12 mouse cellular contexts compared by ENCODE assay signal in the genomic region with DNA sequence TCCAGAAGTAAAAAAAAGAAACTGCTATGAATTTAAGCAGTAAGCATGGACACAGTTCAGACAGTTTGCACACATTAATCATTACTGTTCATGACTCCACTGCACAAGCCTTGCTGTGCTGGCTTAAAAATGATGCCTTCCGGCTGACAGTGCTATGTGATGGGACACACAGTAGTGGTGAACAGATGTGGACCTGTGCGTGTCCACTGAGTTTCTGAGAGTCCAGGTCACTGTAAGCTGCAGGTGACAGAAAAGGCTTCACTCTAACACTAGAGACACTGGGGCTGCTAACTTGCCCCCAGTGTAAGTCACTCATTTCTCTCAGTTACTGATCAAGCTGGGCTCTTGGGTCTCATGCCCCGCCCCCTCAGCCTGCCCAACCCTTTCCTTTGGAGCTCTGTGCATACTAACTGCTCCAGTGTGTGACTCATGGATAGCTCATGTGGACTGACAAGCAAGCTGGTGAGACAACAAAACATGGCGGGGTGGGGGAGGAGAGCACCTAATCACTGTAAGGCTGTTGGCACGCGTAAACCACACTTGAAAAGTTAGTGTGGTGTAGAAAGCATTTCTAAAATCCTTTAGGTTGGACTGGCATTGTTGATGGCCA. TPM values are rescaled to one million over a fixed set of nuclear protein-coding genes. Genes with fewer than 3 reads are reported as not detected.
DNase-seq lines count a peak whose midpoint lies in the region; ATAC-seq and TF ChIP-seq lines count a peak whose summit lies in the region.
"Had no signal": no experiment of that assay in that cellular context is flagged by ENCODE, and none has a peak within 500 bp of the region (broad histone marks: within the 10 kb centered on the region; RNA-seq: fewer than 3 reads in every experiment).

No protein-coding gene starts in this region.

- H3K9ac ChIP-seq in intestine, postnatal 0 days (ENCODE audit: low read depth, low read length), result no peak overlapping the region
- no peak overlapping the region for H3K9ac ChIP-seq in stomach, embryonic 15.5 days
- H3K9ac ChIP-seq in hindbrain, embryonic 13.5 days, result no peak overlapping the region
- H3K9ac ChIP-seq: embryonic facial prominence, embryonic 13.5 days had no signal

- no peaks in the 10 kb centered on the region for H3K36me3 ChIP-seq in megakaryocyte, embryonic 14.5 days (replicated peaks; ENCODE audit: low read length)
- H3K36me3 ChIP-seq in intestine, postnatal 0 days (ENCODE audit: control insufficient read depth, insufficient read depth), result no peaks in the 10 kb centered on the region
- no peaks in the 10 kb centered on the region for H3K36me3 ChIP-seq in stomach, embryonic 15.5 days
- no peaks in the 10 kb centered on the region for H3K36me3 ChIP-seq in hindbrain, embryonic 13.5 days
- H3K36me3 ChIP-seq: embryonic facial prominence, embryonic 13.5 days had no signal

- TF ChIP-seq CTCF in intestine, postnatal 0 days (IDR thresholded peaks at IDR 0.05; ENCODE audit: low read depth), result no peak

- H3K4me1 ChIP-seq in megakaryocyte, embryonic 14.5 days, result peaks cover 51% of the 10 kb centered on the region
- no peaks in the 10 kb centered on the region for H3K4me1 ChIP-seq in intestine, postnatal 0 days (replicated peaks; ENCODE audit: control insufficient read depth, insufficient read depth, low read length)
- 0 out of 2 replicates have a peak, but pooled peaks cover 3% of the 10 kb centered on the region for H3K4me1 ChIP-seq in stomach, embryonic 15.5 days
- H3K4me1 ChIP-seq in hindbrain, embryonic 13.5 days (replicated peaks), result no peaks in the 10 kb centered on the region
- H3K4me1 ChIP-seq: embryonic facial prominence, embryonic 13.5 days had no signal

- H3K9me3 ChIP-seq in megakaryocyte, embryonic 14.5 days, result no peaks in the 10 kb centered on the region
- H3K9me3 ChIP-seq in intestine, postnatal 0 days (ENCODE audit: control insufficient read depth), result no peaks in the 10 kb centered on the region
- H3K9me3 ChIP-seq in stomach, embryonic 15.5 days, result no peaks in the 10 kb centered on the region
- no peaks in the 10 kb centered on the region for H3K9me3 ChIP-seq in hindbrain, embryonic 13.5 days
- H3K9me3 ChIP-seq: embryonic facial prominence, embryonic 13.5 days had no signal

- 49% methylated on average over 6 of the region's 6 CpGs for WGBS in intestine, postnatal 0 days
- WGBS in stomach, embryonic 15.5 days, result 66% methylated on average over 6 of the region's 6 CpGs
- 88% methylated on average over 6 of the region's 6 CpGs for WGBS in hindbrain, embryonic 13.5 days

- H3K27ac ChIP-seq in intestine, postnatal 0 days (ENCODE audit: low read depth, low read length), result no peak overlapping the region
- no peak overlapping the region for H3K27ac ChIP-seq in stomach, embryonic 15.5 days
- no peak overlapping the region for H3K27ac ChIP-seq in hindbrain, embryonic 13.5 days
- H3K27ac ChIP-seq: embryonic facial prominence, embryonic 13.5 days had no signal

- peak overlapping the region; percentile 65 for H3K4me3 ChIP-seq in megakaryocyte, embryonic 14.5 days (replicated peaks)
- H3K4me3 ChIP-seq in intestine, postnatal 0 days (ENCODE audit: low read depth, low read length), result no peak overlapping the region
- H3K4me3 ChIP-seq in stomach, embryonic 15.5 days (replicated peaks), result no peak overlapping the region
- H3K4me3 ChIP-seq in hindbrain, embryonic 13.5 days, result no peak overlapping the region
- H3K4me3 ChIP-seq: embryonic facial prominence, embryonic 13.5 days had no signal

- DNase-seq in adrenal gland, postnatal 10 days, result peak; percentile 35
- no peak for DNase-seq in ovary, adult 18-20 months (ENCODE audit: low spot score)

- no peak for ATAC-seq in megakaryocyte, adult 5-6 weeks (ENCODE audit: poor library complexity, severe bottlenecking)
- ATAC-seq in intestine, postnatal 0 days, result peak; percentile 77
- ATAC-seq in stomach, embryonic 15.5 days (ENCODE audit: insufficient read depth, low FRiP score, low read depth), result peak; percentile 83
- ATAC-seq in hindbrain, embryonic 13.5 days (ENCODE audit: low FRiP score), result no peak

- H3K4me2 ChIP-seq in intestine, postnatal 0 days (replicated peaks; ENCODE audit: low read depth), result no peak overlapping the region
- no peak overlapping the region for H3K4me2 ChIP-seq in stomach, embryonic 15.5 days
- no peak overlapping the region for H3K4me2 ChIP-seq in hindbrain, embryonic 13.5 days
- H3K4me2 ChIP-seq: embryonic facial prominence, embryonic 13.5 days; heart, embryonic 11.5 days; midbrain, embryonic 11.5 days had no signal

- H3K27me3 ChIP-seq in megakaryocyte, embryonic 14.5 days (replicated peaks), result peaks cover 9% of the 10 kb centered on the region
- H3K27me3 ChIP-seq in intestine, postnatal 0 days (replicated peaks; ENCODE audit: control insufficient read depth, insufficient read depth, low read length), result no peaks in the 10 kb centered on the region
- H3K27me3 ChIP-seq in stomach, embryonic 15.5 days (replicated peaks), result no peaks in the 10 kb centered on the region
- no peaks in the 10 kb centered on the region for H3K27me3 ChIP-seq in hindbrain, embryonic 13.5 days
- H3K27me3 ChIP-seq: embryonic facial prominence, embryonic 13.5 days had no signal

RNA-seq across cellular contexts. Expression of gene Panx1, which starts 23.5 kb away (rescaled TPM):
- polyA plus RNA-seq in megakaryocyte, embryonic 14.5 days (2012; ENCODE audit: insufficient read depth, low replicate concordance), result 13.0 and 18.4 TPM in 2 replicates
- total RNA-seq in megakaryocyte, adult 5-6 weeks (2015), result 13.9 and 15.1 TPM in 2 replicates
- total RNA-seq in megakaryocyte, adult 5-6 weeks (2017), result 10.2 and 11.5 TPM in 2 replicates
- total RNA-seq in adrenal gland, postnatal 10 days (2021), result 10 to 100 TPM; 13.5 to 14.6 TPM
- polyA plus RNA-seq in intestine, postnatal 0 days (2015; fragmentation: Nextera tagmentation; extraction: Ambion mirVana), result 23.2 and 24.5 TPM in 2 replicates
- polyA plus RNA-seq in stomach, embryonic 15.5 days (2015; fragmentation: Nextera tagmentation; extraction: Ambion mirVana), result 39.7 and 41.5 TPM in 2 replicates
- polyA plus RNA-seq in hindbrain, embryonic 13.5 days (2015; fragmentation: Nextera tagmentation; extraction: Ambion mirVana), result 148 and 152 TPM in 2 replicates

RNA-seq across cellular contexts. Expression of gene Hephl1, which starts 43.1 kb away (rescaled TPM):
- not detected in 2 replicates for polyA plus RNA-seq in megakaryocyte, embryonic 14.5 days (2012; ENCODE audit: insufficient read depth, low replicate concordance)
- total RNA-seq in megakaryocyte, adult 5-6 weeks (2015), result not detected in 2 replicates
- total RNA-seq in megakaryocyte, adult 5-6 weeks (2017), result not detected in 2 replicates
- under 1 TPM; 0.15 TPM for total RNA-seq in adrenal gland, postnatal 10 days (2021)
- not detected in 2 replicates for polyA plus RNA-seq in intestine, postnatal 0 days (2015; fragmentation: Nextera tagmentation; extraction: Ambion mirVana)
- polyA plus RNA-seq in stomach, embryonic 15.5 days (2015; fragmentation: Nextera tagmentation; extraction: Ambion mirVana), result not detected in 2 replicates
- polyA plus RNA-seq in hindbrain, embryonic 13.5 days (2015; fragmentation: Nextera tagmentation; extraction: Ambion mirVana), result not detected in 2 replicates
- total RNA-seq: left cerebral cortex, adult 8-10 months had no signal
- polyA plus RNA-seq: heart, embryonic 11.5 days; midbrain, embryonic 11.5 days; spleen, adult 2 months had no signal

Comparison
In these comparisons a context has a peak if more than half of its experiments do, and no peak if none do; other contexts are left out.
1. ATAC-seq: peak in intestine, postnatal 0 days (single experiment) and stomach, embryonic 15.5 days (single experiment); none in megakaryocyte, adult 5-6 weeks (single experiment) and hindbrain, embryonic 13.5 days (single experiment).